Mouse (Mus musculus): Measurements from ENCODE around the gene Sfmbt2.

DNA sequence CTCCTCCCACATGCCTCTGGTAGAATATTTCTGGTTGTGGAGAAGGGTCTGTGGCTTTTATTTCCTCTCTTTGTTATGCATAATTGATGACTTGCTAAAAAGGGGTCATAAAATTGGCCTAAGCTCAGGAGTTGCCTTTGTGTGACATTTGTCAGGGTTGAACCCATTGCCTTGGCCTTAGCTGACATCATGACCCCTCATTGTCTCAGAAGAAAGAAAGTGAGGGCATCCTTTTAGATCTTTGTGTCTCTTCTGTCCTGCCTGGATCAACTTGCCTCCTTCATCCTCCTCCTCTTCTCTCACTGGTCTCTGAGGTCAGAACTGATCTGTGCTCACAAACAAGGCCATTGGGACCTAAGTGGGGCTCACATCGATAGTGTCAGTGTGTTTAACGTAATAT, 35.8 kb downstream of the Sfmbt2 start:
- TF ChIP-seq CTCF (IDR thresholded peaks at IDR 0.05; ENCODE audit: low read depth, low read length) (no peak), GATA1 (IDR thresholded peaks at IDR 0.05; ENCODE audit: borderline replicate concordance, low read length) (no peak), TAL1 (conservative IDR thresholded peaks at IDR 0.05; ENCODE audit: low read depth, low read length) (no peak), GATA2 (IDR thresholded peaks at IDR 0.05; ENCODE audit: borderline replicate concordance, low read depth, low read length) (no peak)

Measured in G1E (cell line).